Comparison of ENCODE assay signal across 16 mouse cellular contexts in genomic region chr7:74493775-74494174, GRCm38 (mm10).
"Had no signal": no experiment of that assay in that cellular context is flagged by ENCODE, and none has a peak within 500 bp of the region (broad histone marks: within the 10 kb centered on the region; RNA-seq: fewer than 3 reads in every experiment).

No protein-coding gene starts in this region.

- H3K4me2 ChIP-seq: lung, embryonic 15.5 days; midbrain, embryonic 12.5 days; neural tube, embryonic 12.5 days had no signal

- H3K4me1 ChIP-seq: midbrain, embryonic 12.5 days; neural tube, embryonic 12.5 days had no signal

- H3K9me3 ChIP-seq: lung, embryonic 15.5 days; megakaryocyte, embryonic 14.5 days; midbrain, embryonic 12.5 days; neural tube, embryonic 12.5 days had no signal

- H3K27me3 ChIP-seq: lung, embryonic 15.5 days; megakaryocyte, embryonic 14.5 days had no signal

- H3K36me3 ChIP-seq: lung, embryonic 15.5 days; midbrain, embryonic 12.5 days; neural tube, embryonic 12.5 days had no signal

- ATAC-seq: liver, postnatal 0 days; lung, postnatal 0 days had no signal

- H3K9ac ChIP-seq: liver, postnatal 0 days; lung, embryonic 15.5 days; midbrain, embryonic 12.5 days; neural tube, embryonic 12.5 days had no signal

- DNase-seq: liver, postnatal 0 days; lung, adult 2 months; lung, postnatal 14 days; lung, postnatal 36 days; midbrain, embryonic 14.5 days; right cerebral cortex, postnatal 14 days; spleen, adult 18-20 months; thymus, adult 18-20 months; thymus, postnatal 14 days; thymus, postnatal 36 days had no signal

- H3K27ac ChIP-seq: lung, embryonic 15.5 days; macrophage; midbrain, embryonic 12.5 days; neural tube, embryonic 12.5 days had no signal

- H3K4me3 ChIP-seq: lung, embryonic 15.5 days; megakaryocyte, embryonic 14.5 days; midbrain, embryonic 12.5 days; neural tube, embryonic 12.5 days had no signal
